Mouse (Mus musculus) adrenal gland (tissue): ENCODE measurements around the gene Rhbdl1.

Source experiments
- intact Hi-C: fragments of 180-260 bp; cut with DNase I; formaldehyde crosslinking; loops from one replicate; pipeline ENCODE4 v1.15.1; 2025

The Rhbdl1 gene

GRCm38 (mm10) chr17:25841117-25841880 is 4.2 kb upstream of the Rhbdl1 start, which contains the start of gene Gm20683:
TSS of gene Gm20683 (minus strand) at chr17:25841763.
- intact Hi-C loops = no loop called here

GRCm38 (mm10) chr17:25840519-25840918 is 3.4 kb upstream of the Rhbdl1 start:
- intact Hi-C loops = no loop called here

GRCm38 (mm10) chr17:25839455-25840235 is 2.5 kb upstream of the Rhbdl1 start:
- intact Hi-C loops = no loop called here

- intact Hi-C loops = no loop called here
These were observed 1.8 kb upstream of the Rhbdl1 start for GRCm38 (mm10) chr17:25838904-25839303.

GRCm38 (mm10) chr17:25837533-25837932 is 438 bp upstream of the Rhbdl1 start:
- intact Hi-C loops = loop anchor here (2.0 kb wide), 1 partner anchor 29 kb away; no protein-coding TSS in a partner anchor

GRCm38 (mm10) chr17:25836397-25837075 is 559 bp downstream of the Rhbdl1 start:
- intact Hi-C loops = loop anchor here (2.0 kb wide), 1 partner anchor 30 kb away; no protein-coding TSS in a partner anchor

GRCm38 (mm10) chr17:25835816-25836215 is 1.3 kb downstream of the Rhbdl1 start:
- intact Hi-C loops = loop anchor here (2.0 kb wide), 1 partner anchor 31 kb away; no protein-coding TSS in a partner anchor

- intact Hi-C loops = no loop called here
These were observed 1.8 kb downstream of the Rhbdl1 start for GRCm38 (mm10) chr17:25835301-25835700.

GRCm38 (mm10) chr17:25834595-25835222 is 2.4 kb downstream of the Rhbdl1 start:
- intact Hi-C loops = no loop called here

GRCm38 (mm10) chr17:25833961-25834594 is 3.0 kb downstream of the Rhbdl1 start:
- intact Hi-C loops = no loop called here

- intact Hi-C loops = no loop called here
These were observed 3.8 kb downstream of the Rhbdl1 start, which contains the start of gene Stub1 for GRCm38 (mm10) chr17:25833291-25833663. TSS of gene Stub1 (minus strand) at chr17:25833404.

- intact Hi-C loops = no loop called here
These were observed 4.4 kb downstream of the Rhbdl1 start for GRCm38 (mm10) chr17:25832436-25833290.

- intact Hi-C loops = no loop called here
These were observed 5.4 kb downstream of the Rhbdl1 start for GRCm38 (mm10) chr17:25831451-25832281.

- intact Hi-C loops = no loop called here
These were observed 6.2 kb downstream of the Rhbdl1 start for GRCm38 (mm10) chr17:25830806-25831431.

GRCm38 (mm10) chr17:25830200-25830753 is 6.8 kb downstream of the Rhbdl1 start:
- intact Hi-C loops = no loop called here

- intact Hi-C loops = no loop called here
These were observed 7.5 kb downstream of the Rhbdl1 start for GRCm38 (mm10) chr17:25829558-25830017.

- intact Hi-C loops = no loop called here
These were observed 8.2 kb downstream of the Rhbdl1 start, which contains the start of gene Jmjd8 for GRCm38 (mm10) chr17:25828712-25829557. TSS of gene Jmjd8 (plus strand) at chr17:25828867.
